Mouse (Mus musculus): ENCODE data around the gene Tesc.

DNA sequence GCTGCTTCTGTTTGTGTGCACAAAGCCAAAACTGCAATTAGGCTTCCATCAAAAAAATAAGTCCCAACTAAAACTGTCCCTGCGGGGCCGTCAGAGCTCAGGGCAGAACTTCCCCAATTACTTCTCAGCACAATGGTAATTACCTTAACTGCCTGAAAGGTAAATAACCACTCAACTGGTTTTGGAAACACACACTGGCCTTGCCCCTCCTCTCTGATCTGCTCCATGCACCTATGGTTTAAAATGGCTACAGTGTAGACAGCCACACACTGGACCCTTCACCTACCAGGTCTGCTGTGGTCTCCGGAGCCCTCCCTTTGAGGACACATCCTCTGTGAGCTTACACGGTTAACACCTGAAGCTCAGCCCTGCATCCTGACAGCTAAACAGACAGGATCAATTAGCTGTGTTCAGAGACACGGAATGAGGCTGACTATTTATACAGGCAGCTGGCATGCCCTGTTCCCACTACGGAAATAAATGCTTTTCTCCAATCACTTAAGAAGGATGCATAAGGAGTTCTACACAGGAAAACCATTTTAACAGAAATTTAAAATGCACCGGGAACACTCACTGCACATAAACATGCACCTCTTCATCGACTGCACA, 72.4 kb downstream of the Tesc start:
- TF ChIP-seq CTCF (IDR thresholded peaks at IDR 0.05; ENCODE audit: insufficient read depth, low read depth, low read length) (no peak), POLR2A (IDR thresholded peaks at IDR 0.05; ENCODE audit: insufficient read depth, low read depth, low read length) (no peak)

Measured in olfactory bulb, adult 2 months (tissue).